Mouse (Mus musculus) lung, postnatal 36 days (tissue): ENCODE measurements at regions not wholly inside any gene's neighbourhood (a gene's known extent, or its start where the extent isn't known, plus 50 kb on each side); places are given as distances from the start of the nearest gene placed in this dataset.

ENCODE experiments used
- DNase-seq: peaks from one replicate; pipeline ENCODE4 v3.0.0; 2022; ENCODE audit warnings: mixed read lengths

- DNase-seq = no peak
Observed at GRCm38 (mm10) chr11:32136066-32136465, 64.0 kb downstream of the Il9r start.

DNA sequence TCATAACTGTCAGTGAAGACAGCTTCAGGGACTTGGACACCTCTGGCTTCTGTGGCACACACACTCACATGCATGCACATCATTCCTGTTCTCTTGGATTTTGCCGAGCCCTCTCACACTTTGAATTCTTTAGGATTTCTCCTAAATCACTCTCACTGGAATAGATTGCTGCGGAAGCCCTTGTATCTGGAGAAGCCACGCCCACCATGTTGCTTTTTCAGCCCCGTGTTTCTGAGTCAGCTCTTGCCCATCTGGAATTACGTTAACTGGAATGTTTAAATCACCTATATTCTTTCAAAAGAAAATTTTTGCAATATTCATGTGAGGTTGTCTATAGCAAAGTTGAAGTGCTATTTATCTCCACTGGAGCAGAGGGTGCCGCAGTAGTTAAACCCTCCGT lies 66.1 kb downstream of the Il9r start:
- DNase-seq = no peak

- DNase-seq = peak; percentile 54
Observed at GRCm38 (mm10) chr11:32132008-32132615, 68.0 kb downstream of the Il9r start.

- DNase-seq = no peak
Observed at GRCm38 (mm10) chr11:32128551-32128950, 71.5 kb downstream of the Il9r start.

DNA sequence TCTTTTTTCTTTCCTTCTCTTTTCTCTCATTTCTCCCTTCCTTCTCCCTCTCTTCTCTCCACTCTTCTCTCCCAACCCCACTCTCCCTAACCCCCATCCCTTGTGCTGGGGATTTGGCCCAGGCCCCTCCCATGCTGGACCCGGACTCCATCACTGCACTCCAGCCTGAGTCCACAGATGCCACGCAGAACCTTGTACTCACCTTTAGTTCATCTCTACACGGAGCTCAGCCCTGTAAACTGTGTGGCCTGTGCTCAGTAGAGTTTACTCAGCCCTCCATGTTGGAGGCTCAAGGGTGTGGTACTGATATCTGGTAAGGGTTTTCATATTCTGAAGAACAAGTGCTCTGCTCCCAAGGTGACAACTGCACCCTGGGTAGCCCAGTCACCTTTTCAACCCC lies 72.1 kb downstream of the Il9r start:
- DNase-seq = no peak

- DNase-seq = no peak
Observed at GRCm38 (mm10) chr11:32127401-32127817, 72.7 kb downstream of the Il9r start.

DNA sequence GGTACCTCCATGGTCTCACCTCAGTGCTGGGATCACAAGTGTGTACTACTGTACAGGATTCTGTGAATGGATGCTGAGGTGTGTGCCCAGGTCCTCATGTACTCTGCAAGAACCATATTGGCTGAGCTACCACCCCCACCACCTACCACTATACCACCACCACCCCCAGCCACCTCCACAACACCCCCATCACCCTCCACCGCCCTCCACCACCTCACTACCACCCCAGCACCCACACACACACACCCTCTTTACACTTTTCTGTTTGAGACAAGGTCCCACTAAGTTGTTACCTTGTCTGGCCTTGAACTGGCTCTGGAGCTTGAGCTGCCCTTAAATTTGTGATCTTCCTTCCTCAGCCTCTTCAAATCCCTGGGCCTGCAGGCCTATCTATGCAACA lies 73.3 kb downstream of the Il9r start:
- no peak for DNase-seq

GRCm38 (mm10) chr11:32126311-32126698 lies 73.8 kb downstream of the Il9r start:
- DNase-seq = no peak

GRCm38 (mm10) chr11:32125586-32126310 lies 74.3 kb downstream of the Il9r start:
- peak; percentile 3 for DNase-seq

DNA sequence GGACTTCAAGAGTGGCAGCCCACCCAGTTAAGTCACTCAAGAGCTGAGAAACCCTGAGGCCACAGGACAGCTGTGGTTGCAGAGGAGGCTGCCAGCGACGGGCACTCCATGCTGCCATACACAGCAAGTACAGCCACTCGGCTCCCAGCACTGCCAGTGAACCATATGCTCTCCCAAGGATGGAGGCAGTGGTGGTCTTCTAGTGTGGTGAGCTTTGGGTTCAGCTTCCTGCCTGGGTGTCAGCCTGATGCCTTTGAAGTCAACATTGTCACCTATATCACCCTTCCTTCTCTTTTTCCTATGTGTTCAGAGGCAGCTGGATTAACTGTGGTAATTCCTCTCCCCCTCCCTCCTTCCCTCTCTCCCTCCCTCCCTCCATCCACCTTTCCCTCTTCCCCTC lies 79.5 kb downstream of the Il9r start:
- no peak for DNase-seq

DNA sequence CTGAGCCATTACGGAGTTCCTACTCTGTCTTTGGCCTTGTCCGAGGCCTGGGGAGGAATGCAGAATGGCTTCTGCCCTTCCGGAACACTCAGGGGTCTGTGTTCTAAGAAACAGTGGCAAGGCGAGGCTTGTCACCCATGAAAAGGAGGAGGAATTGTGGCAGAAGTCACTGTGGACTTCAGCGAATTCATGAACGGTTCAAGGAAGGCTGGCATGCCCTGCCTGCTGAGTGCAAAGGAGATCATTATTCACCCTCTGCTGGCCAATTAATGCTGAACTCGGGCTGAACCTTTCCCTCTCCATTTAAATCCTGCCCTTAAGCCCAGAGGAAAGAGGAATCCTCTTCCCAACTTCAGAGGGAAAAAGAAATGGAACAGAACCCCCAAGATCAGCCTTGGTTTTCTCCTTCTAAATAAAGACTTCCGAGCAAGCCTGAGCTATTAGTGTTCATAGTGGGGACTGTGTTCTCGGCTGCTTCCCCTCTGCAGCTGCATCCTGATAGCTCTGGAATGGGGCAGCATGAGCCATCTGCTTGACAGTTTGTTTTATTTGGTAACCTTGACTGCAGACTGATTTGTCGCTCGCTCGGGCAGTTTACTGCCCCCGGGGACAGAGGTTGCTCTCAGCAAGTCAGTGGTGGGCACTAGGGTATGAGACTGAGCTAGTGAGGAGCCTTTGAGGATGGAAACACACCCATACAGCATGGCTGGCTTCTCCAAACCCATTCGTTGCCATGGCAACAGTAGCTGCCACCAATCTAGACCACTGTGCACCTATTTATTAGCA lies 81.0 kb downstream of the Il9r start:
- no peak for DNase-seq

GRCm38 (mm10) chr11:32117930-32118329 lies 82.1 kb downstream of the Il9r start:
- DNase-seq = no peak

GRCm38 (mm10) chr11:32113118-32113826 lies 86.8 kb downstream of the Il9r start:
- DNase-seq = no peak

DNA sequence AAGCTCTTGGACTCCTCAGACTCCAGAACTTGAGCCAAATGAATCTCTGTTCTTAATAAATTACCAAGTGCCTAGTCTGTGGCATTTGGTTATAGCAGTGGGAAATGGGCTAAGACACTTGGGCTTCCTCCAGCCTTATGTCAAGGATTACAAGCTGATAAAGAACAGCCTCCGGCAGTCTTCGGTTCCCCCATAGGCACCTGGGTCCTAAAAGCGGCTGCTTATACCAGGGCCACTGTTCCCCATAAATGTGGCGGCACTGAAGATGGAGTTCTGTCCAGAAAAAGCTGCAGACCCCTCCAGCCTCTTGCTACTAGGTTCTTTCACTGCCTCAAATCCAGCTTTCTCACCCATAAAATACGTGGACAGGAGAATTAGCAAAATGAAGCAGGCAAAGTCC lies 87.6 kb downstream of the Il9r start:
- no peak for DNase-seq

- DNase-seq = no peak
Observed at GRCm38 (mm10) chr11:32111841-32112240, 88.2 kb downstream of the Il9r start.

GRCm38 (mm10) chr11:32109911-32110310 lies 90.2 kb downstream of the Il9r start:
- DNase-seq = no peak
